Mouse (Mus musculus) liver, adult (tissue): ENCODE measurements around the gene Adamts2.

ENCODE experiments used
- GATA4 ChIP-seq: IDR thresholded peaks from 2 replicates; pipeline ENCODE4 v1.6.1; 2014; ENCODE audit warnings: mild to moderate bottlenecking, low read length; ENCODE audit not compliant: insufficient replicate concordance

Gene Adamts2

GRCm38 (mm10) chr11:50725595-50725994, 123.7 kb downstream of the Adamts2 start:
- TF ChIP-seq GATA4: no peak

GRCm38 (mm10) chr11:50726035-50726434, 124.2 kb downstream of the Adamts2 start:
- TF ChIP-seq GATA4: no peak

- TF ChIP-seq GATA4: no peak
Measured at GRCm38 (mm10) chr11:50733146-50733545, 131.3 kb downstream of the Adamts2 start.

GRCm38 (mm10) chr11:50734129-50734528, 132.2 kb downstream of the Adamts2 start:
- TF ChIP-seq GATA4: no peak

GRCm38 (mm10) chr11:50736548-50736947, 134.7 kb downstream of the Adamts2 start:
- TF ChIP-seq GATA4: no peak

GRCm38 (mm10) chr11:50738436-50738835, 136.6 kb downstream of the Adamts2 start:
- TF ChIP-seq GATA4: no peak

GRCm38 (mm10) chr11:50739453-50739852, 137.6 kb downstream of the Adamts2 start:
- no peak for TF ChIP-seq GATA4

GRCm38 (mm10) chr11:50742146-50742545, 140.3 kb downstream of the Adamts2 start:
- no peak for TF ChIP-seq GATA4

- TF ChIP-seq GATA4: no peak
Measured at GRCm38 (mm10) chr11:50744971-50745370, 143.1 kb downstream of the Adamts2 start.

- no peak for TF ChIP-seq GATA4
Measured at GRCm38 (mm10) chr11:50746508-50746907, 144.6 kb downstream of the Adamts2 start.

- TF ChIP-seq GATA4: no peak
Measured at GRCm38 (mm10) chr11:50750983-50751585, 149.2 kb downstream of the Adamts2 start.

- TF ChIP-seq GATA4: no peak
Measured at GRCm38 (mm10) chr11:50757741-50758140, 155.9 kb downstream of the Adamts2 start.

- no peak for TF ChIP-seq GATA4
Measured at GRCm38 (mm10) chr11:50766461-50766860, 164.6 kb downstream of the Adamts2 start.

- no peak for TF ChIP-seq GATA4
Measured at GRCm38 (mm10) chr11:50767039-50767438, 165.2 kb downstream of the Adamts2 start.

GRCm38 (mm10) chr11:50768995-50769749, 167.3 kb downstream of the Adamts2 start:
- no peak for TF ChIP-seq GATA4

- no peak for TF ChIP-seq GATA4
Measured at GRCm38 (mm10) chr11:50771006-50771405, 169.1 kb downstream of the Adamts2 start.

- no peak for TF ChIP-seq GATA4
Measured at GRCm38 (mm10) chr11:50797674-50798073, 195.8 kb downstream of the Adamts2 start.
